Mouse (Mus musculus): ENCODE measurements around the gene Arhgap4.

GRCm38 (mm10) chrX:73948647-73949046, 27.0 kb upstream of the Arhgap4 start:
- TF ChIP-seq POLR2A (IDR thresholded peaks at IDR 0.05; ENCODE audit: control insufficient read depth, extremely low read depth, insufficient read depth, low read length, poor library complexity): no peak
- TF ChIP-seq CTCF (IDR thresholded peaks at IDR 0.05; ENCODE audit: borderline replicate concordance, control insufficient read depth, extremely low read depth, insufficient read depth, low read length, poor library complexity): no peak

Measured in thymus, adult 2 months (tissue).